Mouse (Mus musculus): Measurements from ENCODE around the gene Gngt1.

- TF ChIP-seq GATA1 (IDR thresholded peaks at IDR 0.05; ENCODE audit: borderline replicate concordance, low read length) (no peak), FLI1 (IDR thresholded peaks at IDR 0.05; ENCODE audit: low read length) (no peak)
These were observed 25.6 kb upstream of the Gngt1 start for GRCm38 (mm10) chr6:3967676-3968626.
